Mouse (Mus musculus) intestine, postnatal 0 days (tissue): ENCODE results near the gene Wbp11. TPM values are rescaled to one million over a fixed set of nuclear protein-coding genes. Genes with fewer than 3 reads are reported as not detected.

Experiments used
- ATAC-seq: fragments of 200-750 bp; cut with Nextera tagmentation; 2 replicates; pipeline ENCODE4 v1.8.0; 2017; ENCODE audit warnings: mild to moderate bottlenecking, moderate TSS enrichment, moderate library complexity
- H3K27ac ChIP-seq: fragments of 300-500 bp; sonication (generic); 2 replicates; pipeline ENCODE4 v1.5.1; 2014; ENCODE audit warnings: mild to moderate bottlenecking, low read depth, low read length, moderate library complexity
- H3K27me3 ChIP-seq: fragments of 300-500 bp; sonication (generic); replicated peaks from 2 replicates; pipeline ENCODE4 v1.6.1; 2014; ENCODE audit warnings: low read length, mixed read lengths; ENCODE audit not compliant: control insufficient read depth, insufficient read depth
- H3K36me3 ChIP-seq: fragments of 300-500 bp; sonication (generic); 2 replicates; pipeline ENCODE4 v1.6.1; 2014; ENCODE audit warnings: mild to moderate bottlenecking, moderate library complexity; ENCODE audit not compliant: control insufficient read depth, insufficient read depth
- H3K4me1 ChIP-seq: fragments of 300-500 bp; sonication (generic); replicated peaks from 2 replicates; pipeline ENCODE4 v1.6.1; 2014; ENCODE audit warnings: antibody characterized with exemption, low read length, mixed read lengths; ENCODE audit not compliant: control insufficient read depth, insufficient read depth
- H3K4me2 ChIP-seq: fragments of 300-500 bp; sonication (generic); replicated peaks from 2 replicates; pipeline ENCODE4 v1.6.1; 2014; ENCODE audit warnings: low read depth, mild to moderate bottlenecking, moderate library complexity
- H3K4me3 ChIP-seq: fragments of 300-500 bp; sonication (generic); 2 replicates; pipeline ENCODE4 v1.5.1; 2014; ENCODE audit warnings: low read depth, low read length
- H3K9ac ChIP-seq: fragments of 300-500 bp; sonication (generic); 2 replicates; pipeline ENCODE4 v1.6.1; 2014; ENCODE audit warnings: mild to moderate bottlenecking, low read depth, low read length
- H3K9me3 ChIP-seq: fragments of 300-500 bp; sonication (generic); 2 replicates; pipeline ENCODE4 v1.6.1; 2016; ENCODE audit warnings: mixed run types; ENCODE audit not compliant: control insufficient read depth
- CTCF ChIP-seq: sonication (generic); IDR thresholded peaks from 2 replicates; pipeline ENCODE4 v1.5.1; 2016; ENCODE audit warnings: low read depth, mild to moderate bottlenecking, control low read depth, antibody characterized with exemption, moderate library complexity
- WGBS: fragments of 180-500 bp; shearing (Covaris S2); extraction: QIAGEN DNeasy Blood & Tissue Kit; methylation state at CpG from one replicate; pipeline ENCODE4 v1.1.7; 2014; 5-methylcytosine and 5-hydroxymethylcytosine counted together
- polyA plus RNA-seq: library from polyadenylated mRNA; unstranded; fragments of >200 nt; fragmentation: Nextera tagmentation; extraction: Ambion mirVana; gene quantifications from 2 replicates; pipeline ENCODE4 v1.2.1, GENCODE M21; 2015

Gene Wbp11
- polyA plus RNA-seq, 1 experiment from 2014 or later, result 41.4 TPM

DNA sequence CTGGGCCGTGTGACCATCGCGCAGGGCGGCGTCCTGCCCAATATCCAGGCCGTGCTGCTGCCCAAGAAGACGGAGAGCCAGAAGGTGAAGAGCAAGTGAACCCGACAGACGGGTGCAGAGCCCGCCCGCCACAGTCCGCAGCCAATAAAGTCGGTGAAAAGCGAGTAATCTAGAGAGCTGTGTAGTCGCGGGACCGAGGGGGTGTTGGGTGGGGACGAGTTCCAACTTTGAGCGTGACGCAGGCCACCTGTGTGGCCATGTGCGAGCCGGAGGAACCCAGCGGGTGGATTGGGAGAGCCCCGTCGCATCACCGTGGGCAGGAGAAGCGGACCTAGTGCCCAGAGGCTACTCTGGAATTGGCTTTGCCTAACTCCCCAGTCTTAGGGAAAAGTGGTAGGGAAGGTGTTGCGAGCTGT is 19.4 kb downstream of the Wbp11 start:
- WGBS, result under 1% methylated on average over 28 of the region's 28 CpGs
- Histone ChIP-seq H3K9ac (peak overlapping the region; percentile 79), H3K27me3 (no peaks in the 10 kb centered on the region), H3K27ac (peak overlapping the region; percentile 90), H3K9me3 (no peaks in the 10 kb centered on the region), H3K4me2 (peak overlapping the region; percentile 94), H3K4me3 (peak overlapping the region; percentile 85), H3K36me3 (peaks cover 4% of the 10 kb centered on the region; the same call in 1 of the 2 replicates), H3K4me1 (peaks cover 16% of the 10 kb centered on the region; the same call in 1 of the 2 replicates)
- peak; percentile 8 for ATAC-seq
- no peak for TF ChIP-seq CTCF

DNA sequence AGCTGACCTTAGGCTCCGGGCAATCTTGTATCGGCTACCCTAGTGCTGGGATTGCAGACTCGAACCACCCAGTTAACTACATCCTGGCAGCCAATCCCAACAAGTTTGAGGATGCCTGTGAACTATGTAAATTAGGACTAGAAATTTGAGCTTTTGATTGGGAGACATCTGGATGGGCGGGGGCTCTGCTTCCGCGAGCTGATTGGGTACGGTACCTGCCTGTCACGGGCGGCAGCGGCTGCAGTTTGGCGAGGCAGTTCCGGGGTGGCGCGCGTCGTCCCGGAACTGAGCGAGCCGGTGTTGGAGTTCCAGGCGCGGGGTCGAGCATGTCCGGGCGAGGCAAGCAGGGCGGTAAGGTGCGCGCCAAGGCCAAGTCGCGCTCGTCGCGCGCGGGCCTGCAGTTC is 20.0 kb downstream of the Wbp11 start, which contains the start of gene H2afj:
Gene H2afj (plus strand): TSS at position 231 of the 404 bp plus-strand sequence.
- peak within 1 kb of the TSS; percentile 90 for H3K27ac ChIP-seq
- TF ChIP-seq CTCF, result no peak
- H3K4me3 ChIP-seq, result peak within 1 kb of the TSS; percentile 85
- no peaks in the 10 kb centered on the region for H3K27me3 ChIP-seq
- WGBS, result under 1% methylated on average over 34 of the region's 34 CpGs
- H3K4me2 ChIP-seq, result peak within 1 kb of the TSS; percentile 94
- peaks cover 21% of the 10 kb centered on the region; the same call in 1 of the 2 replicates for H3K4me1 ChIP-seq
- H3K9me3 ChIP-seq, result no peaks in the 10 kb centered on the region
- peak; percentile 83 for ATAC-seq
- H3K36me3 ChIP-seq, result no peaks in the 10 kb centered on the region; the same call in 1 of the 2 replicates
- H3K9ac ChIP-seq, result peak within 1 kb of the TSS; percentile 79

- no peak for TF ChIP-seq CTCF
- peak overlapping the region; percentile 70 for H3K27ac ChIP-seq
- peak overlapping the region; percentile 40 for H3K9ac ChIP-seq
- 30% methylated on average over 18 of the region's 18 CpGs for WGBS
- peak overlapping the region; percentile 94 for H3K4me2 ChIP-seq
- peaks cover 21% of the 10 kb centered on the region; the same call in 1 of the 2 replicates for H3K4me1 ChIP-seq
- no peaks in the 10 kb centered on the region for H3K9me3 ChIP-seq
- H3K27me3 ChIP-seq, result no peaks in the 10 kb centered on the region
- peak; percentile 17 for ATAC-seq
- H3K4me3 ChIP-seq, result peak overlapping the region; percentile 85
- no peaks in the 10 kb centered on the region for H3K36me3 ChIP-seq
Measured at GRCm38 (mm10) chr6:136807395-136808013, 20.5 kb downstream of the Wbp11 start.

DNA sequence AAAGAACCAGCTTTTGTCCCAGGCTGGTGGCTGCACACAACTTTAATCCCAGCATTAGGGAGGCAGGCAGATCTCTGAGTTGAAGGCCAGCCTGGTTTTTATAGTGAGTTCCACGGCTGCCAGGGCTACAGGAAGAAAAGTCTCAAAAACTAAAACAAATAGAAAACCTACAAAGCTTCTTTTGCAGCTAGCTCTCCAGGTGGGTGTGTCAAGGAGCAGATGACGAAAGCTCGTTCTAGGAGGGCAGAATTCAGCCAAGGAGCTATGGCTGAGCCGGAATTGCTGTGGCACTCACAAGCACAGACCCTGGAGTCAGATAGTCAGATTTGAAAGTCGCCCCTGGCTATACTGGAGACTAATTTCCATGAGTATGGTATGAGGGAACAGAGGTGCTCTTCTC is 21.2 kb downstream of the Wbp11 start:
- H3K27me3 ChIP-seq, result no peaks in the 10 kb centered on the region
- no peaks in the 10 kb centered on the region for H3K9me3 ChIP-seq
- WGBS, result 38% methylated on average over 5 of the region's 5 CpGs
- TF ChIP-seq CTCF, result no peak
- H3K9ac ChIP-seq, result no peak overlapping the region
- peak overlapping the region; percentile 94 for H3K4me2 ChIP-seq
- ATAC-seq, result no peak
- H3K27ac ChIP-seq, result peak overlapping the region; percentile 70
- no peaks in the 10 kb centered on the region for H3K36me3 ChIP-seq
- H3K4me3 ChIP-seq, result no peak overlapping the region
- H3K4me1 ChIP-seq, result peaks cover 17% of the 10 kb centered on the region; the same call in 1 of the 2 replicates

DNA sequence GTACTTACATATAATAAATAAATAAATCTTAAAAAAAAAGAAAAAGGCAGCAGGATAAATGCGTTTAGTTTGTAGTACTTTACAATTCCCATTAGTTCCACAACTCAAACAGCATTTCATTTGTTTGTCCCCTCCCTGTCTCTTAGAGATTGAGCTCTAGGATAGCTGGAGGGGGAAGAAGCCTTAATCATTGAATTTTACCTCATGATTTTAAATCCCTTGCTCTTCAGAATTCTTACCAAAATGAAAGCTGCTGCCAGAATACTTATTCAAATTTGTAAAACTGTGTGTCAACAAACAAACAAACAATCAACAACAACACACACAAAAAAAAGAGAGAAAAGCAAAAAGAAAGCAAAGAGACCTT is 22.6 kb downstream of the Wbp11 start:
- 73% methylated on average over 1 of the region's 1 CpGs for WGBS
- no peak overlapping the region for H3K9ac ChIP-seq
- H3K9me3 ChIP-seq, result no peaks in the 10 kb centered on the region
- H3K27me3 ChIP-seq, result no peaks in the 10 kb centered on the region
- H3K4me3 ChIP-seq, result no peak overlapping the region
- no peak for TF ChIP-seq CTCF
- H3K36me3 ChIP-seq, result no peaks in the 10 kb centered on the region
- peak overlapping the region; percentile 88; the same call in 1 of the 2 replicates for H3K4me2 ChIP-seq
- H3K4me1 ChIP-seq, result 0 out of 2 replicates have a peak, but pooled peaks cover 11% of the 10 kb centered on the region
- no peak overlapping the region for H3K27ac ChIP-seq
- ATAC-seq, result no peak

GRCm38 (mm10) chr6:136804705-136805408 is 23.2 kb downstream of the Wbp11 start:
- H3K4me2 ChIP-seq, result peak overlapping the region; percentile 88
- peak; percentile 23; the same call in 1 of the 2 replicates for TF ChIP-seq CTCF
- peak overlapping the region; percentile 99 for H3K27ac ChIP-seq
- 16% methylated on average over 9 of the region's 9 CpGs for WGBS
- H3K9ac ChIP-seq, result no peak overlapping the region
- H3K4me1 ChIP-seq, result 0 out of 2 replicates have a peak, but pooled peaks cover 7% of the 10 kb centered on the region
- H3K27me3 ChIP-seq, result no peaks in the 10 kb centered on the region
- peak overlapping the region; percentile 68 for H3K4me3 ChIP-seq
- no peak for ATAC-seq
- no peaks in the 10 kb centered on the region for H3K9me3 ChIP-seq
- H3K36me3 ChIP-seq, result no peaks in the 10 kb centered on the region
